Mouse (Mus musculus): ENCODE measurements around the gene Fbxl8. TPM values are rescaled to one million over a fixed set of nuclear protein-coding genes. Genes with fewer than 3 reads are reported as not detected.
"Not testable (repeated sequence)": the region's sequence is repeated elsewhere in the genome, so short reads cannot be mapped to it uniquely, and the experiment has no call there.

The Fbxl8 gene
- polyA plus RNA-seq, 1 experiment from 2014 or later: 2.9 TPM

DNA sequence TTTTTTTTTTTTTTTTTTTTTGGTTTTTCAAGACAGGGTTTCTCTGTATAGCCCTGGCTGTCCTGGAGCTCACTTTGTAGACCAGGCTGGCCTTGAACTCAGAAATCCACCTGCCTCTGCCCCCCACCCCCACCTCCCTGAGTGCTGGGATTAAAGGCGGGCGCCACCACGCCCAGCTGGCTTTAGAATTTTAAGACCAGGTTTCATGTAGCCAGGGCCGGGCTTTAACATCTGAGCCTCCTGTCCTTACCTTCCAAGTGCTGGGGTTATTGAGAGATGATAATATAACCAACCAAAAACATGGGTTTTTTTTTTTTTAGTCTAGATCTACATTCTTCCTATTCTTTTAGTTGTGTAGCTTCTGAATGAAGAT is 32.1 kb upstream of the Fbxl8 start:
- not testable (repeated sequence) for H3K4me3 ChIP-seq (ENCODE audit: low read depth, low read length)
- WGBS: 91% methylated on average over 4 of the region's 4 CpGs

GRCm38 (mm10) chr8:105233126-105233935 is 31.1 kb upstream of the Fbxl8 start:
- Histone ChIP-seq H3K36me3 (ENCODE audit: control insufficient read depth, insufficient read depth, low read length) (peaks cover 11% of the 10 kb centered on the region; the same call in 1 of the 2 replicates), H3K27me3 (replicated peaks; ENCODE audit: control insufficient read depth, insufficient read depth, low read length) (no peaks in the 10 kb centered on the region), H3K4me3 (ENCODE audit: low read depth, low read length) (no peak overlapping the region), H3K4me2 (ENCODE audit: low read depth, low read length) (no peak overlapping the region), H3K27ac (replicated peaks; ENCODE audit: low read depth, low read length) (no peak overlapping the region), H3K9me3 (ENCODE audit: control insufficient read depth, low read length) (no peaks in the 10 kb centered on the region), H3K4me1 (ENCODE audit: control insufficient read depth, insufficient read depth, low read length) (no peaks in the 10 kb centered on the region), H3K9ac (ENCODE audit: low read depth, low read length) (no peak overlapping the region)
- 70% methylated on average over 1 of the region's 1 CpGs for WGBS
- ATAC-seq (ENCODE audit: low read depth): no peak
- no peak for DNase-seq (ENCODE audit: low spot score)

More for the DNA sequence above, 32.1 kb upstream of the Fbxl8 start:
- H3K9ac ChIP-seq (ENCODE audit: low read depth, low read length); DNase-seq (ENCODE audit: low spot score); H3K4me1 ChIP-seq (ENCODE audit: control insufficient read depth, insufficient read depth, low read length); H3K9me3 ChIP-seq (ENCODE audit: control insufficient read depth, low read length); H3K4me2 ChIP-seq (ENCODE audit: low read depth, low read length); H3K27me3 ChIP-seq (replicated peaks; ENCODE audit: control insufficient read depth, insufficient read depth, low read length); ATAC-seq (ENCODE audit: low read depth); H3K27ac ChIP-seq (replicated peaks; ENCODE audit: low read depth, low read length): not testable (repeated sequence)
- H3K36me3 ChIP-seq (ENCODE audit: control insufficient read depth, insufficient read depth, low read length): peaks cover 11% of the 10 kb centered on the region; the same call in 1 of the 2 replicates

- Histone ChIP-seq H3K27ac (replicated peaks; ENCODE audit: low read depth, low read length) (no peak overlapping the region), H3K9ac (ENCODE audit: low read depth, low read length) (no peak overlapping the region), H3K4me2 (ENCODE audit: low read depth, low read length) (no peak overlapping the region), H3K4me3 (ENCODE audit: low read depth, low read length) (no peak overlapping the region), H3K36me3 (ENCODE audit: control insufficient read depth, insufficient read depth, low read length) (peaks cover 30% of the 10 kb centered on the region), H3K27me3 (replicated peaks; ENCODE audit: control insufficient read depth, insufficient read depth, low read length) (no peaks in the 10 kb centered on the region), H3K4me1 (ENCODE audit: control insufficient read depth, insufficient read depth, low read length) (no peaks in the 10 kb centered on the region), H3K9me3 (ENCODE audit: control insufficient read depth, low read length) (no peaks in the 10 kb centered on the region)
- WGBS: 64% methylated on average over 1 of the region's 1 CpGs
- DNase-seq (ENCODE audit: low spot score) (no peak), ATAC-seq (ENCODE audit: low read depth) (no peak)
Observed at GRCm38 (mm10) chr8:105235206-105235605, 29.2 kb upstream of the Fbxl8 start.

DNA sequence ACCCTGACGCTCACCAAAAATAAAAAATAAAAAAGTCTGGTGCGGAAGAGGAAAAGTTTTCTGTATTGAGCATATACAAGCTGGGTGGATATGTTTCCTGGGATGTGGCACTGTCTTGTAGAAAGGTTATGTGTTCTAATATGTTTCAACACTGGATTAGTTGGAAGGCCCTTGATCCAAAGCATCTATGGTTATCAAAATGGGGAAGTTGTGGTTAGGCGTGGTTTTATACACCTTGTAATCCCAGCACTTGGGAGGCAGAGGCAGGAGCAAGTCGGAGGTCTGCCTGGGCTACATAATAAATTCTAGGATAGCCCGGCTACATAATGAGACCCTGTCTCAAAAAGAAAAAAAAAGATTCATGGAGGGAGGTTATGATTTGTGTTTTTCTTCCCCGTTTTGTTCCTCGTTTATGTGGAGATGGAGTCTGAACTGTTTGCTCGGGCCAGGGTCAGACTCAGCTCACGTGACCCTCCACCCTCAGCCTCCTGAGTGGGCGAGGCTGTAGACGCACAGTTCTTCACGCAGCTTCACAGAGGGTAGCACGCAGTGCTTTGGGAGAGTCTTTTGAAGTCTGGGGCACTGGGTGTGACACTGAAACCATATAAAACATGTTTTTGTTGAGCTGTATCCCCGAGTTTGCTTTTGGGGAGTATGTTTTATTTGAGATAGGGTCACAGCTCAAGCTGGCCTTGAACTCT is 26.9 kb upstream of the Fbxl8 start:
- Histone ChIP-seq H3K9me3 (ENCODE audit: control insufficient read depth, low read length) (no peaks in the 10 kb centered on the region), H3K36me3 (ENCODE audit: control insufficient read depth, insufficient read depth, low read length) (peaks cover 53% of the 10 kb centered on the region), H3K4me1 (ENCODE audit: control insufficient read depth, insufficient read depth, low read length) (no peaks in the 10 kb centered on the region), H3K27ac (replicated peaks; ENCODE audit: low read depth, low read length) (no peak overlapping the region), H3K9ac (ENCODE audit: low read depth, low read length) (no peak overlapping the region), H3K4me3 (ENCODE audit: low read depth, low read length) (no peak overlapping the region), H3K4me2 (ENCODE audit: low read depth, low read length) (no peak overlapping the region), H3K27me3 (replicated peaks; ENCODE audit: control insufficient read depth, insufficient read depth, low read length) (no peaks in the 10 kb centered on the region)
- ATAC-seq (ENCODE audit: low read depth) (no peak), DNase-seq (ENCODE audit: low spot score) (no peak)
- 92% methylated on average over 14 of the region's 14 CpGs for WGBS

DNA sequence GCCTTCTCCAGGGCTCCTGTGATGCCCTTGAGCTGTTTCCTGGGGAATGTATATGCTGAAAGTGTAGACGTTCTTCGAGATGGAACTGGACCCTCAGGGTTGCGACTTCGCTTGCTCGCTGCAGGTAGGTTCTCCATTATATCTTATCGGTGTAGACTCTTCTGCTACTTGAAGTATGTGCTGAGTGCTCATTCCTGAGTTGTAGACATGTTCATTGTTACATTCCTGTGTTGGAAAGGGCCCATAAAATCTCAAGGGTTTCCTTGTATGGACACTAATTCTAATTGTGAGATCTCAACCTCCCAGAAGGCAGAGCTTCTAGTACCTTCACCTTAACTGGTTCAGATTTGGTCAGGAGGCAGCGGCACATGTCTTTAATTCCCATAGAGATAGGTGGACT is 23.4 kb upstream of the Fbxl8 start:
- H3K4me1 ChIP-seq (ENCODE audit: control insufficient read depth, insufficient read depth, low read length): no peaks in the 10 kb centered on the region
- no peak overlapping the region for H3K4me3 ChIP-seq (ENCODE audit: low read depth, low read length)
- no peaks in the 10 kb centered on the region for H3K27me3 ChIP-seq (replicated peaks; ENCODE audit: control insufficient read depth, insufficient read depth, low read length)
- H3K27ac ChIP-seq (replicated peaks; ENCODE audit: low read depth, low read length): no peak overlapping the region
- no peaks in the 10 kb centered on the region for H3K9me3 ChIP-seq (ENCODE audit: control insufficient read depth, low read length)
- no peak overlapping the region for H3K4me2 ChIP-seq (ENCODE audit: low read depth, low read length)
- peaks cover 52% of the 10 kb centered on the region for H3K36me3 ChIP-seq (ENCODE audit: control insufficient read depth, insufficient read depth, low read length)
- DNase-seq (ENCODE audit: low spot score) (no peak), ATAC-seq (ENCODE audit: low read depth) (no peak)
- no peak overlapping the region for H3K9ac ChIP-seq (ENCODE audit: low read depth, low read length)
- 93% methylated on average over 7 of the region's 7 CpGs for WGBS

GRCm38 (mm10) chr8:105251954-105252353 is 12.5 kb upstream of the Fbxl8 start:
- Histone ChIP-seq H3K9me3 (ENCODE audit: control insufficient read depth, low read length) (no peaks in the 10 kb centered on the region), H3K9ac (ENCODE audit: low read depth, low read length) (no peak overlapping the region), H3K27ac (replicated peaks; ENCODE audit: low read depth, low read length) (no peak overlapping the region), H3K36me3 (ENCODE audit: control insufficient read depth, insufficient read depth, low read length) (peaks cover 61% of the 10 kb centered on the region), H3K4me1 (ENCODE audit: control insufficient read depth, insufficient read depth, low read length) (peaks cover 10% of the 10 kb centered on the region; the same call in 1 of the 2 replicates), H3K4me2 (ENCODE audit: low read depth, low read length) (no peak overlapping the region), H3K27me3 (replicated peaks; ENCODE audit: control insufficient read depth, insufficient read depth, low read length) (peaks cover 9% of the 10 kb centered on the region; the same call in 1 of the 2 replicates), H3K4me3 (ENCODE audit: low read depth, low read length) (no peak overlapping the region)
- ATAC-seq (ENCODE audit: low read depth) (no peak), DNase-seq (ENCODE audit: low spot score) (no peak)
- WGBS: 94% methylated on average over 6 of the region's 6 CpGs

DNA sequence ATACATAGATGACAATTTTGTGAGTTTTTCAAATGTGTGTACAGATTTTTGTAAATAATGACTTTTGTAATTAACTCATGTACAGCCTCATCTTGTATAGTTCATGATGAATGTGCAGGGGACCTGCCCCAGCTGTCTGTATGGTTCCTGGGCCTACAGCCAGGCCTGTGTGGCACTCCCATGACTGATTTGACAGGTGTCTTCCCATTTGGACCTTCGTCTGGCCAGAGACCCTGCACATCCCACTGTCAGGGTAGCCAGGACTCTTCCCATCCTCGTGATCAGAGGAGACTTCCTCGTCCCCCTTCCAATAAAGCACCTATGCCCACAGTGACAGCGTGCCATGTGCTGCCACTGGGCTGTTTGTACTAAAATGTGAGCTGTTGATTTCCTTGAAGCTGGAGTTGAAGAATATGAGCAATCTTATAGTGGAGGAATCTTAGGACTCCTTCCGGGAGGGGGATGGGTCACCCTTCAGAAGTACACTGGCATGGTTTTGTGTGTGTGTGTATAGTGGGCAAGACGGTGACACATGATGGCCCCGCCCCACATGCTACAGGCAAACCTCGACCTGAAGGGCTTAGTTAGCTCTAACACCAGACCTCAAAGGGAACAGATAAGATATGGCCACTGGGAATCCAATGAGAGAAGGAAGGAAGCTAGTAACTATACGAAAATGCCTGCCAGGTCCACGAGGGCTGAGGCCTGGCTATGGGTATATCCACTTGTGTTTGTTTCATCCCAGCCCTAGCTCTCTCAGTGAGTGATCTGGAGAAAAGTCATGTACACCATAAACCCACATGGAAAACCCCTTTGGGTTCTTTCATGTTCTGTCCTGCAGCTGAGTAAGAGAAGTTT is 11.5 kb upstream of the Fbxl8 start:
- H3K4me1 ChIP-seq (ENCODE audit: control insufficient read depth, insufficient read depth, low read length): peaks cover 10% of the 10 kb centered on the region; the same call in 1 of the 2 replicates
- peaks cover 15% of the 10 kb centered on the region for H3K27me3 ChIP-seq (replicated peaks; ENCODE audit: control insufficient read depth, insufficient read depth, low read length)
- no peak overlapping the region for H3K27ac ChIP-seq (replicated peaks; ENCODE audit: low read depth, low read length)
- peak overlapping the region; percentile 53; the same call in 1 of the 2 replicates for H3K9ac ChIP-seq (ENCODE audit: low read depth, low read length)
- H3K36me3 ChIP-seq (ENCODE audit: control insufficient read depth, insufficient read depth, low read length): peaks cover 52% of the 10 kb centered on the region
- ATAC-seq (ENCODE audit: low read depth): no peak
- peak overlapping the region; percentile 92 for H3K4me2 ChIP-seq (ENCODE audit: low read depth, low read length)
- no peaks in the 10 kb centered on the region for H3K9me3 ChIP-seq (ENCODE audit: control insufficient read depth, low read length)
- DNase-seq (ENCODE audit: low spot score): no peak
- peak overlapping the region; percentile 64 for H3K4me3 ChIP-seq (ENCODE audit: low read depth, low read length)
- WGBS: 83% methylated on average over 10 of the region's 10 CpGs

GRCm38 (mm10) chr8:105253766-105254151 is 10.7 kb upstream of the Fbxl8 start:
- H3K27ac ChIP-seq (replicated peaks; ENCODE audit: low read depth, low read length): no peak overlapping the region
- peak overlapping the region; percentile 92 for H3K4me2 ChIP-seq (ENCODE audit: low read depth, low read length)
- H3K36me3 ChIP-seq (ENCODE audit: control insufficient read depth, insufficient read depth, low read length): peaks cover 46% of the 10 kb centered on the region
- DNase-seq (ENCODE audit: low spot score) (no peak), ATAC-seq (ENCODE audit: low read depth) (no peak)
- peaks cover 10% of the 10 kb centered on the region; the same call in 1 of the 2 replicates for H3K4me1 ChIP-seq (ENCODE audit: control insufficient read depth, insufficient read depth, low read length)
- H3K27me3 ChIP-seq (replicated peaks; ENCODE audit: control insufficient read depth, insufficient read depth, low read length): peaks cover 23% of the 10 kb centered on the region
- H3K9ac ChIP-seq (ENCODE audit: low read depth, low read length): peak overlapping the region; percentile 53
- H3K4me3 ChIP-seq (ENCODE audit: low read depth, low read length): peak overlapping the region; percentile 64
- WGBS: 39% methylated on average over 20 of the region's 20 CpGs
- H3K9me3 ChIP-seq (ENCODE audit: control insufficient read depth, low read length): no peaks in the 10 kb centered on the region
